ENCODE assay signal across 8 mouse cellular contexts in genomic region chr11:5542482-5543185, GRCm38 (mm10). TPM values are rescaled to one million over a fixed set of nuclear protein-coding genes. Genes with fewer than 3 reads are reported as not detected.
DNase-seq lines count a peak whose midpoint lies in the region; ATAC-seq and TF ChIP-seq lines count a peak whose summit lies in the region.

No protein-coding gene starts in this region.

- H3K4me2 ChIP-seq in heart, embryonic 13.5 days, result peak overlapping the region; percentile 90
- peak overlapping the region; percentile 91 for H3K4me2 ChIP-seq in hindbrain, embryonic 11.5 days (replicated peaks; ENCODE audit: low read depth, low read length)

- no peak for TF ChIP-seq CTCF in bone marrow, adult 2 months (IDR thresholded peaks at IDR 0.05; ENCODE audit: control insufficient read depth, insufficient read depth, low read length)

- H3K36me3 ChIP-seq in heart, embryonic 13.5 days, result peaks cover 17% of the 10 kb centered on the region
- no peaks in the 10 kb centered on the region for H3K36me3 ChIP-seq in hindbrain, embryonic 11.5 days (ENCODE audit: control insufficient read depth, insufficient read depth, low read length)

- H3K27me3 ChIP-seq in heart, embryonic 13.5 days (replicated peaks), result no peaks in the 10 kb centered on the region
- H3K27me3 ChIP-seq in hindbrain, embryonic 11.5 days (ENCODE audit: control insufficient read depth, insufficient read depth, low read length), result no peaks in the 10 kb centered on the region

- peak overlapping the region; percentile 53 for H3K27ac ChIP-seq in heart, embryonic 13.5 days (replicated peaks)
- H3K27ac ChIP-seq in bone marrow, adult 2 months (ENCODE audit: control insufficient read depth, insufficient read depth, low read depth, low read length, poor library complexity), result no peak overlapping the region
- H3K27ac ChIP-seq in hindbrain, embryonic 11.5 days (ENCODE audit: low read depth, low read length), result no peak overlapping the region

- H3K4me1 ChIP-seq in heart, embryonic 13.5 days, result peaks cover 29% of the 10 kb centered on the region
- H3K4me1 ChIP-seq in bone marrow, adult 2 months (ENCODE audit: control insufficient read depth, insufficient read depth, low read length), result peaks cover 3% of the 10 kb centered on the region; the same call in 1 of the 2 replicates
- no peaks in the 10 kb centered on the region for H3K4me1 ChIP-seq in hindbrain, embryonic 11.5 days (replicated peaks; ENCODE audit: control insufficient read depth, insufficient read depth, low read length)

- no peak for TF ChIP-seq POLR2A in bone marrow, adult 2 months (IDR thresholded peaks at IDR 0.05; ENCODE audit: borderline replicate concordance, control insufficient read depth, low read depth, low read length)

- no peaks in the 10 kb centered on the region for H3K9me3 ChIP-seq in heart, embryonic 13.5 days
- H3K9me3 ChIP-seq in hindbrain, embryonic 11.5 days (ENCODE audit: control insufficient read depth, low read length), result no peaks in the 10 kb centered on the region

- no peak for DNase-seq in heart, adult 8-10 months (ENCODE audit: low spot score)
- no peak for DNase-seq in hindbrain, embryonic 11.5 days (ENCODE audit: low spot score)
- no peak for DNase-seq in layer of hippocampus, postnatal 10 days (ENCODE audit: low spot score in 2 of 2)
- no peak for DNase-seq in spleen, postnatal 10 days (ENCODE audit: low spot score in 2 of 2)
- DNase-seq in natural killer cell, adult 2 months (ENCODE audit: low spot score in 2 of 2), result no peak

- peak overlapping the region; percentile 95; the same call in 1 of the 2 replicates for H3K9ac ChIP-seq in heart, embryonic 13.5 days
- H3K9ac ChIP-seq in hindbrain, embryonic 11.5 days (ENCODE audit: low read depth, low read length), result no peak overlapping the region

- WGBS in heart, embryonic 13.5 days, result 46% methylated on average over 5 of the region's 5 CpGs
- 24% methylated on average over 5 of the region's 5 CpGs for WGBS in bone marrow, adult 2 months
- WGBS in hindbrain, embryonic 11.5 days, result 54% methylated on average over 5 of the region's 5 CpGs

- peak overlapping the region; percentile 77 for H3K4me3 ChIP-seq in heart, embryonic 13.5 days
- H3K4me3 ChIP-seq in bone marrow, adult 2 months (replicated peaks; ENCODE audit: control insufficient read depth, low read depth, low read length), result peak overlapping the region; percentile 86
- peak overlapping the region; percentile 82 for H3K4me3 ChIP-seq in hindbrain, embryonic 11.5 days (ENCODE audit: low read depth, low read length)

- no peak for ATAC-seq in heart, embryonic 13.5 days (ENCODE audit: extremely low read depth, insufficient number of reproducible peaks, low FRiP score, low TSS enrichment)
- peak; percentile 60; the same call in 1 of the 2 replicates for ATAC-seq in hindbrain, embryonic 11.5 days (ENCODE audit: low FRiP score)
- ATAC-seq in megakaryocyte progenitor cell, adult 5-6 weeks (replicated peaks; ENCODE audit: poor library complexity), result peak; percentile 17; the same call in 1 of the 2 replicates

RNA-seq across cellular contexts. Expression of gene Ccdc117, which starts 0.6 kb away (rescaled TPM):
- 11.4 and 11.9 TPM in 2 replicates for polyA plus RNA-seq in heart, embryonic 13.5 days (2015; fragmentation: Nextera tagmentation; extraction: Ambion mirVana)
- total RNA-seq in heart, adult 8-10 months (2022), result 10 to 100 TPM; 19.8 to 27.1 (median 22.6) TPM
- 4.9 and 9.5 TPM in 2 replicates for polyA plus RNA-seq in bone marrow, adult 2 months (2011; ENCODE audit: insufficient read depth, insufficient read length, low replicate concordance, missing spikeins)
- 21.3 and 26.6 TPM in 2 replicates for polyA plus RNA-seq in hindbrain, embryonic 11.5 days (2014; fragmentation: Nextera tagmentation; extraction: Ambion mirVana)
- 17.1 and 19.2 TPM in 2 replicates for total RNA-seq in megakaryocyte progenitor cell, adult 5-6 weeks (2015)
- 29.4 and 32.9 TPM in 2 replicates for total RNA-seq in megakaryocyte progenitor cell, adult 5-6 weeks (2017)
- 1 to 10 TPM; 9.3 to 9.9 TPM for total RNA-seq in layer of hippocampus, postnatal 10 days (2021)

RNA-seq across cellular contexts. Expression of gene Xbp1, which starts 22.2 kb away (rescaled TPM):
- polyA plus RNA-seq in heart, embryonic 13.5 days (2015; fragmentation: Nextera tagmentation; extraction: Ambion mirVana), result 100 and 115 TPM in 2 replicates
- 10 to 100 TPM; 53.5 to 76.4 (median 71.0) TPM for total RNA-seq in heart, adult 8-10 months (2022)
- 24.1 and 52.1 TPM in 2 replicates for polyA plus RNA-seq in bone marrow, adult 2 months (2011; ENCODE audit: insufficient read depth, insufficient read length, low replicate concordance, missing spikeins)
- 144 and 158 TPM in 2 replicates for polyA plus RNA-seq in hindbrain, embryonic 11.5 days (2014; fragmentation: Nextera tagmentation; extraction: Ambion mirVana)
- 215 and 235 TPM in 2 replicates for total RNA-seq in megakaryocyte progenitor cell, adult 5-6 weeks (2015)
- total RNA-seq in megakaryocyte progenitor cell, adult 5-6 weeks (2017), result 165 and 167 TPM in 2 replicates
- total RNA-seq in layer of hippocampus, postnatal 10 days (2021), result 10 to 100 TPM; 63.6 to 65.1 TPM

RNA-seq across cellular contexts. Expression of gene Ankrd36, which starts 26.9 kb away (rescaled TPM):
- not detected in 2 replicates for polyA plus RNA-seq in heart, embryonic 13.5 days (2015; fragmentation: Nextera tagmentation; extraction: Ambion mirVana)
- not detected for total RNA-seq in heart, adult 8-10 months (2022)
- 2.1 TPM in 1 of 2 replicates, not detected in the other for polyA plus RNA-seq in bone marrow, adult 2 months (2011; ENCODE audit: insufficient read depth, insufficient read length, low replicate concordance, missing spikeins)
- polyA plus RNA-seq in hindbrain, embryonic 11.5 days (2014; fragmentation: Nextera tagmentation; extraction: Ambion mirVana), result not detected in 2 replicates
- total RNA-seq in megakaryocyte progenitor cell, adult 5-6 weeks (2015), result not detected in 2 replicates
- total RNA-seq in megakaryocyte progenitor cell, adult 5-6 weeks (2017), result 0.10 TPM in 1 of 2 replicates, not detected in the other
- total RNA-seq in layer of hippocampus, postnatal 10 days (2021), result not detected
